Mouse (Mus musculus): ENCODE measurements at regions not wholly inside any gene's neighbourhood (a gene's known extent, or its start where the extent isn't known, plus 50 kb on each side); places are given as distances from the start of the nearest gene placed in this dataset.

- H3K4me3 ChIP-seq (ENCODE audit: low read depth, low read length) = no peak overlapping the region
- H3K27ac ChIP-seq (ENCODE audit: low read length) = no peak overlapping the region
- no peaks in the 10 kb centered on the region for H3K36me3 ChIP-seq (ENCODE audit: control insufficient read depth, insufficient read depth, low read length)
- no peaks in the 10 kb centered on the region for H3K4me1 ChIP-seq (ENCODE audit: control insufficient read depth, insufficient read depth, low read length)
- 83% methylated on average over 17 of the region's 17 CpGs for WGBS
- no peaks in the 10 kb centered on the region for H3K27me3 ChIP-seq (ENCODE audit: control insufficient read depth, insufficient read depth, low read length)
- no peak for ATAC-seq (ENCODE audit: insufficient number of reproducible peaks, insufficient read depth, low FRiP score, low read depth)
- H3K9me3 ChIP-seq (ENCODE audit: control insufficient read depth, low read depth, low read length) = no peaks in the 10 kb centered on the region
- H3K9ac ChIP-seq (replicated peaks; ENCODE audit: low read depth, low read length) = no peak overlapping the region
- no peak overlapping the region for H3K4me2 ChIP-seq (replicated peaks; ENCODE audit: low read depth, low read length)
These were observed 63.1 kb upstream of the Srrm4 start for GRCm38 (mm10) chr5:116654486-116655420.

All from stomach, embryonic 14.5 days (tissue).